Mouse (Mus musculus) stomach, embryonic 16.5 days (tissue): Measurements from ENCODE around the gene 4930595D18Rik. TPM values are rescaled to one million over a fixed set of nuclear protein-coding genes. Genes with fewer than 3 reads are reported as not detected.

Experiments
- ATAC-seq: fragments of 200-750 bp; cut with Nextera tagmentation; 2 replicates; pipeline ENCODE4 v1.8.0; 2017; ENCODE audit warnings: moderate number of reproducible peaks, moderate TSS enrichment; ENCODE audit not compliant: insufficient read depth, low FRiP score
- H3K27ac ChIP-seq: fragments of 300-500 bp; sonication (generic); 2 replicates; pipeline ENCODE4 v1.5.1; 2014; ENCODE audit warnings: low read length
- H3K27me3 ChIP-seq: fragments of 300-500 bp; sonication (generic); 2 replicates; pipeline ENCODE4 v1.6.1; 2014; ENCODE audit warnings: low read length, control low read depth, mixed read lengths; ENCODE audit not compliant: control insufficient read depth, insufficient read depth
- H3K36me3 ChIP-seq: fragments of 300-500 bp; sonication (generic); 2 replicates; pipeline ENCODE4 v1.6.1; 2014; ENCODE audit warnings: low read length; ENCODE audit not compliant: control insufficient read depth, insufficient read depth
- H3K4me1 ChIP-seq: fragments of 300-500 bp; sonication (generic); 2 replicates; pipeline ENCODE4 v1.6.1; 2014; ENCODE audit warnings: low read length, control low read depth, mixed read lengths; ENCODE audit not compliant: control insufficient read depth, insufficient read depth
- H3K4me2 ChIP-seq: fragments of 300-500 bp; sonication (generic); 2 replicates; pipeline ENCODE4 v1.6.1; 2014; ENCODE audit warnings: low read depth, low read length, mixed read lengths
- H3K4me3 ChIP-seq: fragments of 300-500 bp; sonication (generic); replicated peaks from 2 replicates; pipeline ENCODE4 v1.5.1; 2014; ENCODE audit warnings: mild to moderate bottlenecking, low read length
- H3K9ac ChIP-seq: fragments of 300-500 bp; sonication (generic); 2 replicates; pipeline ENCODE4 v1.6.1; 2014; ENCODE audit warnings: low read length
- H3K9me3 ChIP-seq: fragments of 300-500 bp; sonication (generic); replicated peaks from 2 replicates; pipeline ENCODE4 v1.6.1; 2016; ENCODE audit warnings: low read length, control low read depth; ENCODE audit not compliant: control insufficient read depth
- WGBS: fragments of 180-500 bp; shearing (Covaris S2); extraction: QIAGEN DNeasy Blood & Tissue Kit; methylation state at CpG from one replicate; pipeline ENCODE4 v1.1.7; 2014; 5-methylcytosine and 5-hydroxymethylcytosine counted together
- polyA plus RNA-seq: library from polyadenylated mRNA; unstranded; fragments of >200 nt; fragmentation: Nextera tagmentation; extraction: Ambion mirVana; gene quantifications from 2 replicates; pipeline ENCODE4 v1.2.1, GENCODE M21; 2015

The 4930595D18Rik gene
- polyA plus RNA-seq, 1 experiment from 2014 or later: not detected

GRCm38 (mm10) chr12:111134791-111135733 is 49.2 kb downstream of the 4930595D18Rik start:
- H3K9me3 ChIP-seq: no peaks in the 10 kb centered on the region
- H3K4me2 ChIP-seq: no peak overlapping the region
- H3K27ac ChIP-seq: no peak overlapping the region
- H3K36me3 ChIP-seq: no peaks in the 10 kb centered on the region
- H3K4me1 ChIP-seq: peaks cover 3% of the 10 kb centered on the region; the same call in 1 of the 2 replicates
- WGBS: 62% methylated on average over 19 of the region's 19 CpGs
- ATAC-seq: no peak
- H3K9ac ChIP-seq: no peak overlapping the region
- no peak overlapping the region for H3K4me3 ChIP-seq
- no peaks in the 10 kb centered on the region for H3K27me3 ChIP-seq

- Histone ChIP-seq H3K4me1 (peaks cover 3% of the 10 kb centered on the region; the same call in 1 of the 2 replicates), H3K27me3 (no peaks in the 10 kb centered on the region), H3K4me3 (no peak overlapping the region), H3K4me2 (no peak overlapping the region), H3K9ac (no peak overlapping the region), H3K36me3 (no peaks in the 10 kb centered on the region), H3K27ac (no peak overlapping the region), H3K9me3 (no peaks in the 10 kb centered on the region)
- ATAC-seq: no peak
- WGBS: 74% methylated on average over 7 of the region's 7 CpGs
Observed at GRCm38 (mm10) chr12:111134169-111134568, 50.1 kb downstream of the 4930595D18Rik start.

GRCm38 (mm10) chr12:111125666-111126065 is 58.6 kb downstream of the 4930595D18Rik start:
- H3K4me3 ChIP-seq: no peak overlapping the region
- WGBS: 72% methylated on average over 6 of the region's 6 CpGs
- H3K9ac ChIP-seq: no peak overlapping the region
- no peak overlapping the region for H3K4me2 ChIP-seq
- peaks cover 3% of the 10 kb centered on the region; the same call in 1 of the 2 replicates for H3K9me3 ChIP-seq
- no peak overlapping the region for H3K27ac ChIP-seq
- no peaks in the 10 kb centered on the region for H3K4me1 ChIP-seq
- no peak for ATAC-seq
- no peaks in the 10 kb centered on the region for H3K27me3 ChIP-seq
- no peaks in the 10 kb centered on the region for H3K36me3 ChIP-seq

- Histone ChIP-seq H3K4me3 (no peak overlapping the region), H3K4me2 (no peak overlapping the region), H3K4me1 (no peaks in the 10 kb centered on the region), H3K9ac (no peak overlapping the region), H3K27me3 (no peaks in the 10 kb centered on the region), H3K9me3 (peaks cover 3% of the 10 kb centered on the region; the same call in 1 of the 2 replicates), H3K27ac (no peak overlapping the region), H3K36me3 (no peaks in the 10 kb centered on the region)
- WGBS: 64% methylated on average over 14 of the region's 14 CpGs
- ATAC-seq: no peak
Observed at GRCm38 (mm10) chr12:111124601-111125260, 59.6 kb downstream of the 4930595D18Rik start.

GRCm38 (mm10) chr12:111122332-111122852 is 61.9 kb downstream of the 4930595D18Rik start:
- Histone ChIP-seq H3K4me1 (no peaks in the 10 kb centered on the region), H3K9me3 (peaks cover 3% of the 10 kb centered on the region; the same call in 1 of the 2 replicates), H3K9ac (no peak overlapping the region), H3K27me3 (no peaks in the 10 kb centered on the region), H3K27ac (no peak overlapping the region), H3K4me3 (no peak overlapping the region), H3K36me3 (0 out of 2 replicates have a peak, but pooled peaks cover 5% of the 10 kb centered on the region), H3K4me2 (no peak overlapping the region)
- ATAC-seq: no peak

- H3K27ac ChIP-seq: no peak overlapping the region
- 86% methylated on average over 9 of the region's 9 CpGs for WGBS
- no peaks in the 10 kb centered on the region for H3K4me1 ChIP-seq
- H3K4me3 ChIP-seq: no peak overlapping the region
- H3K4me2 ChIP-seq: no peak overlapping the region
- H3K9ac ChIP-seq: no peak overlapping the region
- peaks cover 3% of the 10 kb centered on the region; the same call in 1 of the 2 replicates for H3K9me3 ChIP-seq
- H3K36me3 ChIP-seq: peaks cover 7% of the 10 kb centered on the region; the same call in 1 of the 2 replicates
- no peaks in the 10 kb centered on the region for H3K27me3 ChIP-seq
- no peak for ATAC-seq
Observed at GRCm38 (mm10) chr12:111120976-111121645, 63.2 kb downstream of the 4930595D18Rik start.

GRCm38 (mm10) chr12:111119506-111120085 is 64.7 kb downstream of the 4930595D18Rik start:
- Histone ChIP-seq H3K27ac (no peak overlapping the region), H3K9me3 (peaks cover 3% of the 10 kb centered on the region; the same call in 1 of the 2 replicates), H3K4me2 (no peak overlapping the region), H3K4me1 (no peaks in the 10 kb centered on the region), H3K9ac (no peak overlapping the region), H3K4me3 (no peak overlapping the region), H3K36me3 (peaks cover 9% of the 10 kb centered on the region; the same call in 1 of the 2 replicates), H3K27me3 (no peaks in the 10 kb centered on the region)
- 93% methylated on average over 5 of the region's 5 CpGs for WGBS
- ATAC-seq: no peak

GRCm38 (mm10) chr12:111114593-111114992 is 69.7 kb downstream of the 4930595D18Rik start:
- 85% methylated on average over 5 of the region's 5 CpGs for WGBS
- no peak for ATAC-seq
- Histone ChIP-seq H3K27me3 (no peaks in the 10 kb centered on the region), H3K4me2 (no peak overlapping the region), H3K4me3 (no peak overlapping the region), H3K4me1 (no peaks in the 10 kb centered on the region), H3K9ac (no peak overlapping the region), H3K9me3 (no peaks in the 10 kb centered on the region), H3K36me3 (peaks cover 29% of the 10 kb centered on the region; the same call in 1 of the 2 replicates), H3K27ac (no peak overlapping the region)
